Mouse (Mus musculus) frontal cortex, postnatal 10 days (tissue): ENCODE measurements around the gene Cdkn1b.

Experiments
- DNase-seq, 2 experiments: peaks; one replicate each; pipeline ENCODE4 v3.0.0; 2022; ENCODE audit warnings: low spot score in 2 of 2, mixed read lengths in 1 of 2

Cdkn1b gene

DNA sequence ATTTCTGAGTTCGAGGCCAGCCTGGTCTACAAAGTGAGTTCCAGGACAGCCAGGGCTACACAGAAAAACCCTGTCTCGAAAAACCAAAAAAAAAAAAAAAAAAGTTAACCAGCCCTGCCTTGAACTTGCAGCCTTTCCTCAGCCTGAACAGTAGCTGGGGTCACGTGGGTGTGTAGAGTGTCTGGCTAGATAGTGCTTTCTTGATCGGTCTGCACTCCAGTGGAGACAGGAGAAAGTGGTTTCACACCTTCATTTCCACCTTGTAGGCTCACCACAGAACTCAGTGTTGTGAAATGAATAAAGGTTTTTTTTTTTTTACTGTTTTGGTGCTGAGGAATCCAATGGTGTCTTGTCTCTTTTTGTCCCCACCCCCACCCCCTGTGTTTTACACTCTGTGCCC, 16.8 kb upstream of the Cdkn1b start:
- DNase-seq: no peak

- no peak for DNase-seq
Measured at GRCm38 (mm10) chr6:134903891-134904884, 16.0 kb upstream of the Cdkn1b start.

DNA sequence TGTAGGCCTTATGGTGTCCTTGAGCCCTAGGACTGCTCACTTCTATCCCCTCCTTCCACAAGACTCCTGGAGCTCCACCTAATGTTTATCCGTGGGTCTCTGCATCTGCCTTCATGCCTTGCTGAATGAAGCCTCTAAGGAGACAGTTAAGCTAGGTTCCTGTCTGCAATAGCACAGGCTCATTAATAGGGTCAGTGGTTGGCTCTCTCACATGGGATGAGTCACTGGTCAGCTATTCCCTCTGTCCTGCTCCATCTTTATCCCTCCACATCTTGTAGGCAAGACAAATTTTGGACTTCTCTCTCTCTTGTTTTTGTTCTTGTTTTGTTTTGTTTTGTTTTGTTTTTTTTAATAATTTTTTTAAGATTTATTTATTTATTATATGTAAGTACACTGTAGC, 14.4 kb upstream of the Cdkn1b start:
- no peak for DNase-seq

GRCm38 (mm10) chr6:134914523-134914922, 5.7 kb upstream of the Cdkn1b start:
- DNase-seq: no peak

GRCm38 (mm10) chr6:134916641-134917040, 3.6 kb upstream of the Cdkn1b start:
- no peak for DNase-seq

GRCm38 (mm10) chr6:134917087-134917486, 3.1 kb upstream of the Cdkn1b start:
- DNase-seq: peak in 1 of 2 experiments; percentile 41

- DNase-seq: no peak
Measured at GRCm38 (mm10) chr6:134918769-134919168, 1.4 kb upstream of the Cdkn1b start.

DNA sequence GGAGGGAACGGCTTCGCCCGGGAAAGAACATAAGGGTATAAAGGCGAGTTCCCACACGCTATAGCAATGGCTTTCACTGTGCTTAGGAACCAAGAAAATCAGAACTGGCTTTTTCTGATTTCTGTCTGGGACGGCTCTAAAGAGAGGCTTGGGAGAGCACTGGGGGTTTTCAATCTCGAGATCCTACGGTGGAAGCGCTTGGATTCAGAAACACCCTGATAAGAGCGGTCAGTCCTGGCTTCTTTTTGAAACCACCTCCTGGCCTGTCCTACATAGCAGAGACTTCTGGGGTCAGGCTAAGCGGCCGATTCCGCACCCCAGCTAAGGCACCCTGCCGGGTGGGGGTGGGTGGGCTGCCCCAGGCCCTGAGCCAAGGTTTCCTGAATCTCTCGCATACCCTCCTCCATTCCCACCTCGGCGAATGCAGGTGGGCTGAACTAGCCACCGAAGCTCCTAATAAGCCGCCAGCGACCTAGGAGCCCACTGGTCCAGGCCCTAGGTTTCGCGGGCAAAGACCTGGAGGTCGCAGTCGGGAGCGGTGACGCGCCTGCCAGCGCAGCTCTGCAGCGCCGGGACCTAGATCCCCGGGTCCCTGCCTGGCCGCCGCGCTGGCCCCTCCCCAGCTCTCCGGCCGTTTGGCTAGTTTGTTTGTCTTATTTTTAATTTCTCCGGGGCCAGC, 551 bp upstream of the Cdkn1b start:
- no peak for DNase-seq

DNA sequence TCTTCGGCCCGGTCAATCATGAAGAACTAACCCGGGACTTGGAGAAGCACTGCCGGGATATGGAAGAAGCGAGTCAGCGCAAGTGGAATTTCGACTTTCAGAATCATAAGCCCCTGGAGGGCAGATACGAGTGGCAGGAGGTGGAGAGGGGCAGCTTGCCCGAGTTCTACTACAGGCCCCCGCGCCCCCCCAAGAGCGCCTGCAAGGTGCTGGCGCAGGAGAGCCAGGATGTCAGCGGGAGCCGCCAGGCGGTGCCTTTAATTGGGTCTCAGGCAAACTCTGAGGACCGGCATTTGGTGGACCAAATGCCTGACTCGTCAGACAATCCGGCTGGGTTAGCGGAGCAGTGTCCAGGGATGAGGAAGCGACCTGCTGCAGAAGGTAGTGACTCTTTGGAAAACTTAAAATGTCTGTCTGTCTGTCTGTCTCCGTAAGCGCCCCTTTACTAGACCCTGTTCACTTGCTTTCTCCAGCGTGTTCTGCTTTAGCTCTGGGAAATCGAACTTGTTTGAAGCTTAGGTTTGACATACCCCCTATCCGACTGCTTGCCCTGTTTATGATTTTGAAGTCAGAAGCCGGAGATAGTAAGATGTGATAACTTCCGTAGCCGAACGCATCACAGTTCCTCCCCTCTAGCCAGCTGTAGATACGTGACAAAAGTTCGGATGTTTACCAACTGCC, 953 bp downstream of the Cdkn1b start:
- DNase-seq: peak in 1 of 2 experiments; percentile 52

DNA sequence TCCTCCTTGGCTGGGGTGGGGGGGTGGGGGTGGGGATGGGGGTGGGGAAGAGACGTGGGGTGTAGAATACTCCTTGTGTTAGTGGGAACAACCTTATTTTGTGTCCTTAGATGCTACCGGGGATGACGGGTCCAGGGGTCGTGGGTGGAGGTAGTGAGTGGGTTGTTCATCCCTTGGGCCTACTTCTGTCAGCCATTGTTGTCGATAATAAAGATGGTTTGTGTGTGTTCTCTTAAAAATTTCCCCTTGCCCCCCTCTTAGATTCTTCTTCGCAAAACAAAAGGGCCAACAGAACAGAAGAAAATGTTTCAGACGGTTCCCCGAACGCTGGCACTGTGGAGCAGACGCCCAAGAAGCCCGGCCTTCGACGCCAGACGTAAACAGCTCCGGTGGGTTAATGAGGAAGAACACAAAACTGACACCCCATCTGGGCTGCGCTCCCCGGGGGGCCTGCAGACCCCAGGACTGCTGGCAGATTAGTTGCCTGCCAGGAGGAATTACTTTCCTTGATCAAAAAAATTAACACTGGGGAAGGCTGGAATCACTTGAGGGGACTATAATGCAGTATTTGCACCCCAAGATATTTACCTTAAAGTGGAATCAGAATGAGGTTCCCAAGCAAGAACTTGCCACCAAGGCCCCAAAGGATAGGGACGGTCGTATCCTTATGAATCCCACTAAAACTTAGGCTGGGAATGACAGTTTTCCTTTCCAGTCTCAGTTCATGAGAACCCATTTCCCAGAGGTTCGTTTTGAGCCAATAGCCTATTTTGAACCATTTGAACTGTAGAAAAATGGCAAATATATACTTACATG, 1.7 kb downstream of the Cdkn1b start:
- DNase-seq: no peak

- no peak for DNase-seq
Measured at GRCm38 (mm10) chr6:134922511-134923195, 2.5 kb downstream of the Cdkn1b start.

DNA sequence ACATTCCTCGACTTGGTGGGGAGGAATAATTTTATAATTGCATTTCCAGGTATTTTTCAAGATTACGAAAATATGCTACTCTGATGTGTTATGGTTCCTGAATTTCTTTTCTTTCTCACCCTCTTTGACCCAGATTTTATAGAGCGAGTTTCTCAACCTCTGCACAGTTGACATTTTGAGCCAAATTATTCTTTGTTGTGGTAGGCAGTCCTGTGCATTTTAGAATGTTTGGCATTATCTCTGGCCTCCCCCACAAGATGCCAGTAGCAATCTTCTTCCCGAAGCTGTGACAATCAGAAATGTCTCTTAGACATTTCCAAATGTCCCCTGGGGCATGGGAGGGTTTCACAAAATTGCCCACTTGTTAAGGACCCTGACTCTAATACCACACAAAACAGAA, 3.5 kb downstream of the Cdkn1b start:
- no peak for DNase-seq

DNA sequence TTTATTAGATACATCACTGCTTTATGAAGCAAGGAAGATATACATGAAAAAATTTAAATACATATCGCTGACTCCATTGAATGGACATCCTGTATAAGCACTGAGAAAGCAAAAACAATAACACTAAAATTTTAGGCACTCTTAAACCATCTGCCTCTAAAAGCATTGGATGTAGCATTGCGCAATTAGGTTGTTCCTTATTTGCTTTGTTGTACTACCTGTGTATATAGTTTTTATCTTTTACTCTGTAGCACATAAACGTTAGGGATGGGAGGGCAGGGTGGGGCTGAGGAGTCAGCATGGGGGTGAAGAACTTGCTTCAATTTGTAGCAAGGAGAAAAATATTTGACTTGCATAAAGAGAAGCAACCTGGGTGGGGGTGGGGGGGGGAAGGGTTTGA, 4.1 kb downstream of the Cdkn1b start:
- DNase-seq: no peak

GRCm38 (mm10) chr6:134925673-134926337, 5.6 kb downstream of the Cdkn1b start:
- DNase-seq: no peak

GRCm38 (mm10) chr6:134926338-134926705, 6.1 kb downstream of the Cdkn1b start:
- no peak for DNase-seq

- peak in 1 of 2 experiments; percentile 55 for DNase-seq
Measured at GRCm38 (mm10) chr6:134926803-134927594, 6.8 kb downstream of the Cdkn1b start.

DNA sequence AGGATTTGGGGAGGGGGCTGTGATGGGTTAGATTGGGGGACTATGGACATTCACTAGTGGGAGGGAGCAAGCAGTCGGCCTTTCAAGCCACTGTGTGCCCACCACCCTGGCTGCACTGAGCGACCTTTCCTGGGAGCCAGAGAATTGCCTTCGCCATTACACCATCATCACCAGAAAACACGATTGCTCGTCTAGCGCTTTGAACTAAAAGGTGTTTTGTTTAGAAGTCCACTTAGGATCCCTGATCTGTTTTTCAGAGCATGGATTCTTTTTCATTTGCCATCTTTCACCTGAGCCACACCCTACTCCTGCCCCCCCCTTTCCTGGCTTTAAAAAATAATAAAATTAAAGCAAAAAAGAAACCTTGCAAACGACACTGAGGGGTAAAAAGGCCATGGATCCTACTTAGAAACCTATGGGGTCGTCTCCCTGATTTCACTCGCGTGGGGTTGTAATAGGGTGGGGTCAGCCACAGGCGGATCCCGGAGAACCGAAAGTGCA, 7.4 kb downstream of the Cdkn1b start:
- no peak for DNase-seq

- peak; percentile 72 to 74 for DNase-seq
Measured at GRCm38 (mm10) chr6:134928096-134928888, 8.1 kb downstream of the Cdkn1b start.
